Mouse (Mus musculus): Measurements from ENCODE around the gene Clec2g. TPM values are rescaled to one million over a fixed set of nuclear protein-coding genes. Genes with fewer than 3 reads are reported as not detected.
"Not testable (repeated sequence)": the region's sequence is repeated elsewhere in the genome, so short reads cannot be mapped to it uniquely, and the experiment has no call there.

The Clec2g gene
- not detected in 2 replicates for polyA plus RNA-seq (2015; fragmentation: Nextera tagmentation; extraction: Ambion mirVana)

GRCm38 (mm10) chr6:128934081-128934480 lies at the start of gene Clec2g:
Clec2g (plus strand) TSS chr6:128934381.
- H3K27me3 ChIP-seq (replicated peaks; ENCODE audit: control insufficient read depth, insufficient read depth, low read length); H3K4me2 ChIP-seq (ENCODE audit: low read depth, low read length); H3K9ac ChIP-seq (ENCODE audit: low read depth, low read length); H3K36me3 ChIP-seq (ENCODE audit: control insufficient read depth, insufficient read depth, low read length); H3K27ac ChIP-seq (ENCODE audit: low read length); ATAC-seq; H3K9me3 ChIP-seq (ENCODE audit: control insufficient read depth, low read length); H3K4me3 ChIP-seq (ENCODE audit: low read length); H3K4me1 ChIP-seq (ENCODE audit: control insufficient read depth, insufficient read depth, low read length): not testable (repeated sequence)
- 92% methylated on average over 4 of the region's 4 CpGs for WGBS

- ATAC-seq; H3K4me2 ChIP-seq (ENCODE audit: low read depth, low read length); H3K4me1 ChIP-seq (ENCODE audit: control insufficient read depth, insufficient read depth, low read length); H3K9ac ChIP-seq (ENCODE audit: low read depth, low read length); H3K9me3 ChIP-seq (ENCODE audit: control insufficient read depth, low read length); H3K27me3 ChIP-seq (replicated peaks; ENCODE audit: control insufficient read depth, insufficient read depth, low read length); H3K36me3 ChIP-seq (ENCODE audit: control insufficient read depth, insufficient read depth, low read length); H3K4me3 ChIP-seq (ENCODE audit: low read length); H3K27ac ChIP-seq (ENCODE audit: low read length): not testable (repeated sequence)
- 87% methylated on average over 6 of the region's 6 CpGs for WGBS
Measured at GRCm38 (mm10) chr6:128887091-128887790, 46.9 kb upstream of the Clec2g start, which contains the start of gene Clec2i. Clec2i (plus strand) TSS chr6:128887588.

GRCm38 (mm10) chr6:128888834-128889233 lies 45.3 kb upstream of the Clec2g start:
- no peaks in the 10 kb centered on the region for H3K27me3 ChIP-seq (replicated peaks; ENCODE audit: control insufficient read depth, insufficient read depth, low read length)
- no peaks in the 10 kb centered on the region for H3K4me1 ChIP-seq (ENCODE audit: control insufficient read depth, insufficient read depth, low read length)
- H3K9ac ChIP-seq (ENCODE audit: low read depth, low read length) = no peak overlapping the region
- ATAC-seq = no peak; the same call in 1 of the 2 replicates
- H3K4me2 ChIP-seq (ENCODE audit: low read depth, low read length) = no peak overlapping the region
- no peaks in the 10 kb centered on the region for H3K36me3 ChIP-seq (ENCODE audit: control insufficient read depth, insufficient read depth, low read length)
- H3K27ac ChIP-seq (ENCODE audit: low read length) = no peak overlapping the region
- no peaks in the 10 kb centered on the region for H3K9me3 ChIP-seq (ENCODE audit: control insufficient read depth, low read length)
- H3K4me3 ChIP-seq (ENCODE audit: low read length) = no peak overlapping the region
- 78% methylated on average over 5 of the region's 5 CpGs for WGBS

GRCm38 (mm10) chr6:128890948-128891355 lies 43.2 kb upstream of the Clec2g start, which contains the start of gene BC035044:
BC035044 (minus strand) TSS chr6:128891126.
- Histone ChIP-seq H3K27me3 (replicated peaks; ENCODE audit: control insufficient read depth, insufficient read depth, low read length) (no peaks in the 10 kb centered on the region), H3K4me1 (ENCODE audit: control insufficient read depth, insufficient read depth, low read length) (no peaks in the 10 kb centered on the region), H3K4me2 (ENCODE audit: low read depth, low read length) (no peak within 1 kb of the TSS), H3K9me3 (ENCODE audit: control insufficient read depth, low read length) (no peaks in the 10 kb centered on the region), H3K4me3 (ENCODE audit: low read length) (no peak within 1 kb of the TSS), H3K36me3 (ENCODE audit: control insufficient read depth, insufficient read depth, low read length) (no peaks in the 10 kb centered on the region), H3K9ac (ENCODE audit: low read depth, low read length) (no peak within 1 kb of the TSS), H3K27ac (ENCODE audit: low read length) (no peak within 1 kb of the TSS)
- ATAC-seq = no peak
- 76% methylated on average over 2 of the region's 2 CpGs for WGBS

- WGBS = 74% methylated on average over 3 of the region's 3 CpGs
- H3K9me3 ChIP-seq (ENCODE audit: control insufficient read depth, low read length) = no peaks in the 10 kb centered on the region
- H3K36me3 ChIP-seq (ENCODE audit: control insufficient read depth, insufficient read depth, low read length) = no peaks in the 10 kb centered on the region
- H3K4me3 ChIP-seq (ENCODE audit: low read length) = no peak overlapping the region
- H3K4me2 ChIP-seq (ENCODE audit: low read depth, low read length) = no peak overlapping the region
- no peaks in the 10 kb centered on the region for H3K4me1 ChIP-seq (ENCODE audit: control insufficient read depth, insufficient read depth, low read length)
- ATAC-seq = no peak
- no peak overlapping the region for H3K9ac ChIP-seq (ENCODE audit: low read depth, low read length)
- H3K27me3 ChIP-seq (replicated peaks; ENCODE audit: control insufficient read depth, insufficient read depth, low read length) = no peaks in the 10 kb centered on the region
- H3K27ac ChIP-seq (ENCODE audit: low read length) = no peak overlapping the region
Measured at GRCm38 (mm10) chr6:128895404-128896001, 38.7 kb upstream of the Clec2g start.

- 91% methylated on average over 2 of the region's 2 CpGs for WGBS
- Histone ChIP-seq H3K27me3 (replicated peaks; ENCODE audit: control insufficient read depth, insufficient read depth, low read length) (no peaks in the 10 kb centered on the region), H3K36me3 (ENCODE audit: control insufficient read depth, insufficient read depth, low read length) (no peaks in the 10 kb centered on the region), H3K27ac (ENCODE audit: low read length) (no peak overlapping the region), H3K4me3 (ENCODE audit: low read length) (no peak overlapping the region), H3K9ac (ENCODE audit: low read depth, low read length) (no peak overlapping the region), H3K9me3 (ENCODE audit: control insufficient read depth, low read length) (no peaks in the 10 kb centered on the region), H3K4me1 (ENCODE audit: control insufficient read depth, insufficient read depth, low read length) (no peaks in the 10 kb centered on the region), H3K4me2 (ENCODE audit: low read depth, low read length) (no peak overlapping the region)
- ATAC-seq = no peak
Measured at GRCm38 (mm10) chr6:128900044-128900443, 34.1 kb upstream of the Clec2g start.

GRCm38 (mm10) chr6:128900796-128901552 lies 33.2 kb upstream of the Clec2g start:
- not testable (repeated sequence) for H3K27ac ChIP-seq (ENCODE audit: low read length); H3K4me2 ChIP-seq (ENCODE audit: low read depth, low read length); H3K9me3 ChIP-seq (ENCODE audit: control insufficient read depth, low read length); ATAC-seq; H3K36me3 ChIP-seq (ENCODE audit: control insufficient read depth, insufficient read depth, low read length); H3K27me3 ChIP-seq (replicated peaks; ENCODE audit: control insufficient read depth, insufficient read depth, low read length); H3K4me3 ChIP-seq (ENCODE audit: low read length); H3K9ac ChIP-seq (ENCODE audit: low read depth, low read length); H3K4me1 ChIP-seq (ENCODE audit: control insufficient read depth, insufficient read depth, low read length)
- WGBS = 81% methylated on average over 6 of the region's 6 CpGs

- Histone ChIP-seq H3K4me1 (ENCODE audit: control insufficient read depth, insufficient read depth, low read length) (no peaks in the 10 kb centered on the region), H3K27ac (ENCODE audit: low read length) (no peak overlapping the region), H3K9me3 (ENCODE audit: control insufficient read depth, low read length) (no peaks in the 10 kb centered on the region), H3K4me2 (ENCODE audit: low read depth, low read length) (no peak overlapping the region), H3K4me3 (ENCODE audit: low read length) (no peak overlapping the region), H3K9ac (ENCODE audit: low read depth, low read length) (no peak overlapping the region), H3K27me3 (replicated peaks; ENCODE audit: control insufficient read depth, insufficient read depth, low read length) (no peaks in the 10 kb centered on the region), H3K36me3 (ENCODE audit: control insufficient read depth, insufficient read depth, low read length) (no peaks in the 10 kb centered on the region)
- WGBS = 79% methylated on average over 2 of the region's 2 CpGs
- ATAC-seq = peak; percentile 55; the same call in 1 of the 2 replicates
Measured at GRCm38 (mm10) chr6:128913598-128914254, 20.5 kb upstream of the Clec2g start.

GRCm38 (mm10) chr6:128917322-128917721 lies 16.9 kb upstream of the Clec2g start:
- no peaks in the 10 kb centered on the region for H3K4me1 ChIP-seq (ENCODE audit: control insufficient read depth, insufficient read depth, low read length)
- H3K27me3 ChIP-seq (replicated peaks; ENCODE audit: control insufficient read depth, insufficient read depth, low read length) = no peaks in the 10 kb centered on the region
- H3K36me3 ChIP-seq (ENCODE audit: control insufficient read depth, insufficient read depth, low read length) = no peaks in the 10 kb centered on the region
- no peak overlapping the region for H3K4me2 ChIP-seq (ENCODE audit: low read depth, low read length)
- ATAC-seq = no peak
- no peak overlapping the region for H3K9ac ChIP-seq (ENCODE audit: low read depth, low read length)
- H3K9me3 ChIP-seq (ENCODE audit: control insufficient read depth, low read length) = no peaks in the 10 kb centered on the region
- 83% methylated on average over 2 of the region's 2 CpGs for WGBS
- no peak overlapping the region for H3K4me3 ChIP-seq (ENCODE audit: low read length)
- H3K27ac ChIP-seq (ENCODE audit: low read length) = no peak overlapping the region
